Mouse (Mus musculus) adrenal gland, adult 18-20 months (tissue): ENCODE measurements around the gene Med8. TPM values are rescaled to one million over a fixed set of nuclear protein-coding genes. Genes with fewer than 3 reads are reported as not detected.

Experiments used
- total RNA-seq, 2 experiments: library from RNA; stranded (reverse); gene quantifications; 1 replicate in 1 of 2; 2 replicates in 1 of 2; pipeline ENCODE4 v1.2.3; 2021

Med8 gene
- total RNA-seq, 2 experiments from 2014 or later: 62.3 to 68.5 TPM

Other genes starting within 250 kb of the Med8 start
- gene Kdm4a, start 229.3 kb upstream of the Med8 start, total RNA-seq: 10 to 100 TPM; 30.3 to 35.6 TPM
- 10 to 100 TPM; 42.5 to 43.1 TPM for gene Ptprf, start 117.9 kb upstream of the Med8 start, total RNA-seq
- 10 to 100 TPM; 13.9 to 19.2 TPM for gene Szt2, start 64 bp upstream of the Med8 start, total RNA-seq
- gene Elovl1, start 18.8 kb downstream of the Med8 start, total RNA-seq: 10 to 100 TPM; 61.2 to 86.0 TPM
- gene Cdc20, start 28.0 kb downstream of the Med8 start, total RNA-seq: 1 to 10 TPM; 1.6 to 2.9 TPM
- under 1 TPM in 1 of 2 experiments, not detected in 1; 0.22 TPM for gene Mpl, start 48.2 kb downstream of the Med8 start, total RNA-seq
- 10 to 100 TPM; 36.1 to 41.7 TPM for gene Tie1, start 80.7 kb downstream of the Med8 start, total RNA-seq
- gene 2610528J11Rik, start 117.7 kb downstream of the Med8 start, total RNA-seq: not detected
- gene Tmem125, start 134.7 kb downstream of the Med8 start, total RNA-seq: not detected
- gene Cfap57, start 211.4 kb downstream of the Med8 start, total RNA-seq: not detected
- gene Ebna1bp2, start 211.5 kb downstream of the Med8 start, total RNA-seq: 10 to 100 TPM; 75.6 to 76.0 TPM
- not detected for gene Olfr62, start 249.6 kb downstream of the Med8 start, total RNA-seq